Mouse (Mus musculus) right cerebral cortex, postnatal 10 days (tissue): Measurements from ENCODE around the gene Vmn2r41.
"Not testable (repeated sequence)": the region's sequence is repeated elsewhere in the genome, so short reads cannot be mapped to it uniquely, and the experiment has no call there.

Experiments used
- DNase-seq, 2 experiments: peaks; one replicate each; pipeline ENCODE4 v3.0.0; 2021; ENCODE audit warnings: low spot score in 2 of 2

Vmn2r41 gene

DNA sequence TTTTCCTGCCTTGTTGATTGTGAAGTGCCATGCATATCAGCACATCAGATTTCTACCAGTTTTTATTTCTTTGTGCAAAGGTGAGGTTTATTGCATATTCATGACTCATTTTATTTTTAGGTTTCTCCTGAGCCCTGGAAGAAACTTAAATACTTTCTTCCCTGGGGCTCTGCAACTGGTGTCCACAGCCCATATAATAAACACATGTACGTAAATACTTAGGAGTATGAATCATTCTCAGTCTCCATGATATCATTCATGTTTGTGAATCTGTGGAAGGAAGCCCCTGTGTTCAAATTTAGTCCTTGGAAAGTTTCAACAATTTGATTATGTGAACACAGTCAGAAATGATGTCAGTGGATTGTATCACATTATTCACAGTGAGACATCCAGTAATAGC is at the start of gene Vmn2r41:
Gene Vmn2r41, minus strand, starts transcription at position 101 of the 400 bp plus-strand sequence.
- DNase-seq: not testable (repeated sequence)

DNA sequence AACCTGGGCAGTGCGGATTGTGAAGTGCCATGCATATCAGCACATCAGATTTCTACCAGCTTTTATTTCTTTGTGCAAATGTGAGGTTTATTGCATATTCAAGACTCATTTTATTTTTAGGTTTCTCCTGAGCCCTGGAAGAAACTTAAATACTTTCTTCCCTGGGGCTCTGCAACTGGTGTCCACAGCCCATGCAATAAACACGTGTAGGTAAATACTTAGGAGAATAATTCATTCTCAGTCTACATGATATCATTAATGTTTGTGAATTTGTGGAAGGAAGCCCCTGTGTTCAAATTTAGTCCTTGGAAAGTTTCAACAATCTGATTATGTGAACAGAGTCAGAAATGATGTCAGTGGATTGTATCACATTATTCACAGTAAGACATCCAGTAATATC is 38.8 kb upstream of the Vmn2r41 start, which contains the start of gene Vmn2r42:
Gene Vmn2r42, minus strand, starts transcription at position 101 of the 400 bp plus-strand sequence.
- not testable (repeated sequence) for DNase-seq

DNA sequence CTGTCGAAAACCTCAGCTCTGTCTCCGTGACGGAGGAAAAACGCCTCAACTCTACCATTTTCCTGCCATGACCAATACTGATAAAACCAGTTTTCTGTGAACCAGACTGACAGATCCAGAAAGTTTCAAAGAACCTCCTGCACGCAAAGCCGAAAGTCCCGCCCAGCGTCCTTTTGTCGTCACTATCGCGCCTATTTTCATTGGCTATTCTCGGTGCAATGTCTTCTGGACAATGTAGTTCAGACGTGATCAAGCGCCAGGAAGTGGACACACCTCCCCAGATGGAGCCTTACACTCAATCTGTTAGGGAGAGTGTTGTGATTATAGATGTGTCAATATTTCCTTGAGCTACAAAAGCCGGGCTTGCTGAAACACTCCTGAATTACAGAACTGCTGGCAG is 68.6 kb downstream of the Vmn2r41 start:
- DNase-seq: peak; percentile 13 to 15
